Mouse (Mus musculus) right cerebral cortex, postnatal 25 days (tissue): ENCODE measurements around the gene Vmn2r9.
"Not testable (repeated sequence)": the region's sequence is repeated elsewhere in the genome, so short reads cannot be mapped to it uniquely, and the experiment has no call there.

Experiments used
- DNase-seq: peaks from one replicate; pipeline ENCODE4 v3.0.0; 2022

Vmn2r9 gene

GRCm38 (mm10) chr5:108852501-108852900, at the start of gene Vmn2r9:
Gene Vmn2r9 (minus strand): TSS chr5:108852601.
- DNase-seq: not testable (repeated sequence)

DNA sequence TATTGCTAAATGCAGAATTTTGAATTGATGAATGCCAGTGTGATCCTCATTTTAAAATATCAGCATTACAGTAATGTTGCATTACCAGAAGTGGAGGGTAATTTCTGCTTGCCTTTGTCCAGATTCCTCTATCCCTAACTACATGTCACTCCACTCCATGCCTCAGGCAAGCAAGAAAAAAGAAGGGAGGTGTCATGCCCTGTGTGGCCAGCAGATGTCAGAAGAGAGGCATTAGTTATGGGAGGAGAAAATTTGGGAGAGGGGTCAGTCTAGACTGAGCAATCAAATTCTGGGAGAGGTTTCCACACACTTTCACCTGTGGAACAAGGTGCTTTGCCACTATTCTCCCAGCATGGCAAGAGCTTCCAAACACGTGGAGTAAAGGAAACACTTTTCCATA, 14.3 kb upstream of the Vmn2r9 start:
- DNase-seq: not testable (repeated sequence)

DNA sequence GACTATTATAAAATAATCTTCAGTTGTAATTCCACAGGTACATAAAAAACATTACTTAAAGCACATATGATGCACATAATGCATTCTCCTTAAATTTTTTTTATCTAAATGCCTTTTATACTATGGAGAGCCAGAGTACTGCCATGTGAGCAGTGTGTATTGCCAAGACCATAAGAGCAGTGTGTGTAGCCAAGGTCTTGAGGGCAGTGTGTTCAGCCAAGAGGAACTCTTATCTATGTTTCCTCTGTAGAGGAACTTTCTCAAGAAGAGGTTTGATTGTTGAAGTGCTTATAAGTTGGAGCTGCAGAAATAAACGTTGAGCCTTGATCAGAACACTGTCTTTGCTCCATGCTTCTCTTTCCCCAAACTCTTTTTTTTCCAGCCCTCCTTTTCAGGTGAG, 2.9 kb downstream of the Vmn2r9 start:
- no peak for DNase-seq

DNA sequence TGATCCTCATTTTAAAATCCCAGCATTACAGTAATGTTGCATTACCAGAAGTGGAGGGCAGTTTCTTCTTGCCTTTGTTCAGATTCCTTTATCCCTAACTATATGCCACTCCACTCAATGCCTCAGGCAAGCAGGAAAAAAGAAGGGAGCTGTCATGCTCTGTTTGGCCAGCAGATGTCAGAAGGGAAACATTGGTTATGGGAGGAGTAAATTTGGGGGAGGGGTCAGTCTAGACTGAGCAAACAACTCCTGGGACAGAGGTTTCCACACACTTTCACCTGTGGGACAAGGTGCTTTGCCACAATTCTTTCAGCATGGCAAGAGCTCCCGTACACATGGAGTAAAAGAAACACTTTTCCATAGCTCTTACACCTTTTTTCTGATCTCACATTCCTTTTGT, 16.2 kb downstream of the Vmn2r9 start:
- no peak for DNase-seq

DNA sequence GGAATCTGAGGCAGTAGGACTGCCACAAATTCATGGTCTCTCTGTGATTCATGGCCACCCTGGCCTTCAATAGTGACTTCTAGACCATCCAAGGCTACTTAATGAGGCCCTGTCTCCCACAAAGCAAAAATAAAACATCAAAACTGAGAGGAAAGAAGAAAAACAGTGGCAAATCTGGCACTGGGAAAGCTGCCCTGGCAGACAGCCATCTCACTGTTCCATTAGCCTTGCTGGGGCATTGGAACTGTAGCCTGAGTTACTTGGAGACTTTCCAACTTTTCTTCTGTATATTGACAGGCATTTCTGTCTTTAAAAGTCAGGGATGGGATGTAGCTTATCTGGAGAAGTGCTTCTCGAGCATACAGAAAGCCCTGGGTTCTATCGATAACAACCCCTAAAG, 29.1 kb downstream of the Vmn2r9 start:
- no peak for DNase-seq

GRCm38 (mm10) chr5:108808750-108809149, 43.7 kb downstream of the Vmn2r9 start, which contains the start of gene Vmn2r8:
Gene Vmn2r8 (minus strand): TSS chr5:108808850.
- not testable (repeated sequence) for DNase-seq

- DNase-seq: no peak
These were observed 48.8 kb downstream of the Vmn2r9 start for GRCm38 (mm10) chr5:108803646-108804045.

DNA sequence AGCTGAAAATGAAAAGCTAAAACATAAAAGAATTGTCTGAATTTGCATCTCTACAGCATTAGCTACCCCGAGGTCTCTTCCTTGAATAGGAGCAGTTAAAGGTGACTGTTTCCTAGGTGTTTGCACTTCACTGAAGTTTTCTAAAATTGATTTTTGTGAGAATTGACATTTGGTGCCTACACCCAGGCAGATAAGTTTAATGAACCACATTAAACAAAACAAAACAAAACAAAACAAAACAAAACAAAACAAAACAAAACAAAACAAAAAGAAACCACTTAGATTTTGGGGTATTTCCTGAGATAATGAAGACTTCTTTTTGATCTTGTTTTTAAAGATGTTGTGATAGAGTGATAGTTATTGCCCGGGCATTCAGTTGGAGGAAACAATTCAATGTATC, 57.1 kb downstream of the Vmn2r9 start, which contains the start of gene Tmed11:
Gene Tmed11 (minus strand): TSS at position 101 of the 400 bp plus-strand sequence.
- not testable (repeated sequence) for DNase-seq

DNA sequence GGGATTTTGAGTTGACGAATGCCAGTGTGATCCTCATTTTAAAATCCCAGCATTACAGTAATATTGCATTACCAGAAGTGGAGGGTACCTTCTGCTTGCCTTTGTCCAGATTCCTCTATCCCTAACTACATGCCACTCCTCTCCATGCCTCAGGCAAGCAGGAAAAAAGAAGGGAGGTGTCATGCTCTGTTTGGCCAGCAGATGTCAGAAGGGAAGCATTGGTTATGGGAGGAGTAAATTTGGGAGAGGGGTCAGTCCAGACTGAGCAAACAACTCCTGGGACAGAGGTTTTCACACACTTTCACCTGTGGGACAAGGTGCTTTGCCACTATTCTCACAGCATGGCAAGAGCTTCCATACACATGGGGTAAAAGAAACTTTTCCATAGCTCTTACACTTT, 62.0 kb downstream of the Vmn2r9 start:
- not testable (repeated sequence) for DNase-seq
